Mouse (Mus musculus): ENCODE measurements around the gene Hoxb3.

Hoxb3 gene

GRCm38 (mm10) chr11:96317608-96318367 is 5.3 kb upstream of the Hoxb3 start, which contains the start of gene Hoxb4:
Hoxb4 (plus strand) TSS chr11:96318267.
- no peak for DNase-seq (ENCODE audit: low read depth)

GRCm38 (mm10) chr11:96318368-96319070 is 4.6 kb upstream of the Hoxb3 start:
- peak; percentile 69 for DNase-seq (ENCODE audit: low read depth)

GRCm38 (mm10) chr11:96319071-96319902 is 3.8 kb upstream of the Hoxb3 start:
- no peak for DNase-seq (ENCODE audit: low read depth)

- DNase-seq (ENCODE audit: low read depth) = no peak
Measured at GRCm38 (mm10) chr11:96319910-96320309, 3.2 kb upstream of the Hoxb3 start.

GRCm38 (mm10) chr11:96320688-96321087 is 2.4 kb upstream of the Hoxb3 start:
- no peak for DNase-seq (ENCODE audit: low read depth)

- no peak for DNase-seq (ENCODE audit: low read depth)
Measured at GRCm38 (mm10) chr11:96321846-96322245, 1.3 kb upstream of the Hoxb3 start.

GRCm38 (mm10) chr11:96322738-96323137 is 388 bp upstream of the Hoxb3 start:
- DNase-seq (ENCODE audit: low read depth) = no peak

- DNase-seq (ENCODE audit: low read depth) = no peak
Measured at GRCm38 (mm10) chr11:96324125-96324524, 999 bp downstream of the Hoxb3 start.

GRCm38 (mm10) chr11:96324965-96325364 is 1.8 kb downstream of the Hoxb3 start:
- DNase-seq (ENCODE audit: low read depth) = no peak

- no peak for DNase-seq (ENCODE audit: low read depth)
Measured at GRCm38 (mm10) chr11:96325747-96326212, 2.7 kb downstream of the Hoxb3 start.

- no peak for DNase-seq (ENCODE audit: low read depth)
Measured at GRCm38 (mm10) chr11:96326705-96327104, 3.6 kb downstream of the Hoxb3 start.

- no peak for DNase-seq (ENCODE audit: low read depth)
Measured at GRCm38 (mm10) chr11:96327122-96327521, 4.0 kb downstream of the Hoxb3 start.

- DNase-seq (ENCODE audit: low read depth) = no peak
Measured at GRCm38 (mm10) chr11:96327750-96328149, 4.6 kb downstream of the Hoxb3 start.

GRCm38 (mm10) chr11:96328605-96329004 is 5.5 kb downstream of the Hoxb3 start:
- no peak for DNase-seq (ENCODE audit: low read depth)

- DNase-seq (ENCODE audit: low read depth) = no peak
Measured at GRCm38 (mm10) chr11:96332105-96332504, 9.0 kb downstream of the Hoxb3 start.

GRCm38 (mm10) chr11:96332618-96333032 is 9.5 kb downstream of the Hoxb3 start:
- DNase-seq (ENCODE audit: low read depth) = no peak

- DNase-seq (ENCODE audit: low read depth) = no peak
Measured at GRCm38 (mm10) chr11:96333241-96334001, 10.3 kb downstream of the Hoxb3 start.

- DNase-seq (ENCODE audit: low read depth) = no peak
Measured at GRCm38 (mm10) chr11:96334002-96334364, 10.9 kb downstream of the Hoxb3 start.

GRCm38 (mm10) chr11:96334998-96335397 is 11.9 kb downstream of the Hoxb3 start:
- no peak for DNase-seq (ENCODE audit: low read depth)

- no peak for DNase-seq (ENCODE audit: low read depth)
Measured at GRCm38 (mm10) chr11:96336597-96336996, 13.5 kb downstream of the Hoxb3 start.

- no peak for DNase-seq (ENCODE audit: low read depth)
Measured at GRCm38 (mm10) chr11:96337026-96337425, 13.9 kb downstream of the Hoxb3 start.

All from naive thymus-derived CD4-positive, alpha-beta T cell, adult 2 months (primary cell).